Mouse (Mus musculus) megakaryocyte, embryonic 14.5 days (primary cell): Measurements from ENCODE around the gene Mrpl24. TPM values are rescaled to one million over a fixed set of nuclear protein-coding genes. Genes with fewer than 3 reads are reported as not detected.
"Not testable (repeated sequence)": the region's sequence is repeated elsewhere in the genome, so short reads cannot be mapped to it uniquely, and the experiment has no call there.

Experiments used
- H3K27me3 ChIP-seq: replicated peaks from 2 replicates; pipeline ENCODE3; 2012; ENCODE audit warnings: inconsistent platforms
- H3K36me3 ChIP-seq: replicated peaks from 2 replicates; pipeline ENCODE3; 2012; ENCODE audit warnings: low read length, inconsistent platforms, mixed read lengths
- H3K4me1 ChIP-seq: 2 replicates; pipeline ENCODE4 v1.6.1; 2012; ENCODE audit warnings: inconsistent platforms
- H3K4me3 ChIP-seq: replicated peaks from 2 replicates; pipeline ENCODE3; 2012; ENCODE audit warnings: moderate library complexity, mild to moderate bottlenecking, inconsistent platforms
- H3K9me3 ChIP-seq: 2 replicates; pipeline ENCODE4 v1.6.1; 2012; ENCODE audit warnings: inconsistent platforms
- FLI1 ChIP-seq: IDR thresholded peaks from 2 replicates; pipeline ENCODE4 v1.6.1; 2012; ENCODE audit warnings: low read length, inconsistent platforms, mixed read lengths
- GATA1 ChIP-seq: IDR thresholded peaks from 3 replicates; pipeline ENCODE4 v1.6.1; 2012; ENCODE audit warnings: mixed read lengths, low read length, inconsistent platforms, borderline replicate concordance
- polyA plus RNA-seq: library from polyadenylated mRNA; stranded (reverse); fragments of >175 nt; gene quantifications from 2 replicates; pipeline ENCODE4 v1.2.3, GENCODE M21; 2012; ENCODE audit warnings: low replicate concordance; ENCODE audit not compliant: insufficient read depth

The Mrpl24 gene
- polyA plus RNA-seq, 1 experiment, result 14.1 TPM

- Histone ChIP-seq H3K4me1 (peaks cover 28% of the 10 kb centered on the region), H3K4me3 (no peak overlapping the region), H3K27me3 (no peaks in the 10 kb centered on the region), H3K36me3 (no peaks in the 10 kb centered on the region), H3K9me3 (0 out of 2 replicates have a peak, but pooled peaks cover under 1% of the 10 kb centered on the region)
- TF ChIP-seq FLI1 (no peak), GATA1 (no peak)
Observed at GRCm38 (mm10) chr3:87893367-87893905, 25.9 kb upstream of the Mrpl24 start.

DNA sequence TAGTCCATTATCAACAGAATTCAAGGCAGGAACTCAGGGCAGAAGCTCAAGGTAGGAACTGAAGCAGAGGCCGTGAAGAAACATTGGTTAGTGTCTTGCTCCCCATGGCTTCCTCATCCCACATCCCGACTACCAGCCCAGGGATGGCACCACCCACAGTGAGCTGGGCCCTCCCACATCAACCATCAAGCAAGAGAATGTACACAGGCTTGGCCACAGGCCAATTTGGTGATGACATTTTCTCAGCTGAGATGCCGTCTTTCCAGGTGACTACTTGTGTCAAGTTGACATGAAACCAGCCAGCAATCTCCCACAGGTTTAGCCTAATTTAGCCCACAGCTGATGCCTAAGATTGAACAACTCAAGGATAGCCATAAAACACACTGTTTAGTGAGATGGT, 20.0 kb upstream of the Mrpl24 start:
- TF ChIP-seq FLI1 (no peak), GATA1 (no peak)
- no peaks in the 10 kb centered on the region for H3K9me3 ChIP-seq
- H3K4me3 ChIP-seq, result no peak overlapping the region
- H3K36me3 ChIP-seq, result peaks cover 6% of the 10 kb centered on the region
- no peaks in the 10 kb centered on the region for H3K27me3 ChIP-seq
- H3K4me1 ChIP-seq, result peaks cover 59% of the 10 kb centered on the region

DNA sequence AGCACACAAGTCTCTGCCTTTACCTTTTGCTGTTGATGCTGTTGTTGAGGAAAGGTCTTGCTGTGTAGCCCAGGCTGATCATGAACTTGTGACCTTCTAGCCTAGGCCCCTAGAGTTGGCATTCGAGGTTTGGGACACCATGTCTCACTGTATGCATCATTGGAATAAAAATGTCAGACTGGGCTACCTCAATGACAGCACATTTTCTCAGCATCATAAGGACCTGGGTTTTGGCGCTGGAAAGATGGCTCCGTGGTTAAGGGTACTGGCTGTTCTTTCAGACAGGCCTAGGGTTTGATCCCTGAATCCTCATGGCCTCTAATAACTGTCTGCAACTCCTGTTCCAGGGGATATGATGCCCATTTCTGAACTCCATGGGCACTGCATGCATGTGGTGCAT, 19.5 kb upstream of the Mrpl24 start:
- Histone ChIP-seq H3K36me3 (peaks cover 6% of the 10 kb centered on the region), H3K4me1 (peaks cover 56% of the 10 kb centered on the region), H3K4me3 (no peak overlapping the region), H3K9me3 (no peaks in the 10 kb centered on the region), H3K27me3 (no peaks in the 10 kb centered on the region)
- TF ChIP-seq FLI1 (no peak), GATA1 (no peak)

- Histone ChIP-seq H3K4me1 (peaks cover 57% of the 10 kb centered on the region), H3K4me3 (peak overlapping the region; percentile 88), H3K27me3 (no peaks in the 10 kb centered on the region), H3K36me3 (peaks cover 6% of the 10 kb centered on the region), H3K9me3 (no peaks in the 10 kb centered on the region)
- peak; percentile 98 for TF ChIP-seq GATA1
- no peak for TF ChIP-seq FLI1
Observed at GRCm38 (mm10) chr3:87901036-87901624, 18.2 kb upstream of the Mrpl24 start.

DNA sequence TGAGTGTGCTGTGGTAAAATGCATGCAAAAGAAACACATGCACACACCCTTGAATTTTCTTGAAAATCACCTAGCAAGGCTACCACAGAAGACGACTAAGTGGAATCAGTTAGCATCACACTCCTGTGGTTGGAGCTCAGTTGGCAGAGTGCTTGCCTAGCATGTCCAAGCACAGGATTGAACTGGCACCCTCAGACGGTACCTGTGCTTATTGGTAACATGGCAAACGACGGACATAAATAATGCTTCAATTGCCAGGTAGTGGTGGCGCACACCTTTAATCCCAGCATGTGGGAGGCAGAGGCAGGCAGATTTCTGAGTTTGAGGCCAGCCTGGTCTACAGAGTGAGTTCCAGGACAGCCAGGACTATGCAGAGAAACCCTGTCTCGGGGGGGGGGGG, 17.3 kb upstream of the Mrpl24 start:
- H3K27me3 ChIP-seq, H3K9me3 ChIP-seq, H3K36me3 ChIP-seq: not testable (repeated sequence)
- Histone ChIP-seq H3K4me3 (peak overlapping the region; percentile 88), H3K4me1 (peaks cover 57% of the 10 kb centered on the region)

GRCm38 (mm10) chr3:87903821-87904220, 15.5 kb upstream of the Mrpl24 start:
- no peak overlapping the region for H3K4me3 ChIP-seq
- peaks cover 6% of the 10 kb centered on the region for H3K36me3 ChIP-seq
- TF ChIP-seq FLI1 (no peak), GATA1 (no peak)
- H3K4me1 ChIP-seq, result peaks cover 63% of the 10 kb centered on the region
- H3K27me3 ChIP-seq, result no peaks in the 10 kb centered on the region
- H3K9me3 ChIP-seq, result no peaks in the 10 kb centered on the region

GRCm38 (mm10) chr3:87905880-87906485, 13.3 kb upstream of the Mrpl24 start, which contains the start of gene Hdgf:
Gene Hdgf (plus strand): TSS chr3:87906321.
- H3K36me3 ChIP-seq, result peaks cover 4% of the 10 kb centered on the region
- no peaks in the 10 kb centered on the region for H3K9me3 ChIP-seq
- TF ChIP-seq FLI1, result no peak
- no peak for TF ChIP-seq GATA1
- H3K27me3 ChIP-seq, result no peaks in the 10 kb centered on the region
- H3K4me3 ChIP-seq, result peak within 1 kb of the TSS; percentile 98
- H3K4me1 ChIP-seq, result peaks cover 67% of the 10 kb centered on the region

GRCm38 (mm10) chr3:87906601-87906980, 12.7 kb upstream of the Mrpl24 start:
- H3K4me3 ChIP-seq, result peak overlapping the region; percentile 98
- peaks cover 10% of the 10 kb centered on the region for H3K36me3 ChIP-seq
- H3K9me3 ChIP-seq, result no peaks in the 10 kb centered on the region
- H3K27me3 ChIP-seq, result no peaks in the 10 kb centered on the region
- TF ChIP-seq GATA1 (no peak), FLI1 (no peak)
- H3K4me1 ChIP-seq, result peaks cover 67% of the 10 kb centered on the region

GRCm38 (mm10) chr3:87906981-87907857, 12.1 kb upstream of the Mrpl24 start:
- TF ChIP-seq FLI1 (no peak), GATA1 (no peak)
- H3K27me3 ChIP-seq, result no peaks in the 10 kb centered on the region
- peak overlapping the region; percentile 98 for H3K4me3 ChIP-seq
- peaks cover 16% of the 10 kb centered on the region for H3K36me3 ChIP-seq
- peaks cover 67% of the 10 kb centered on the region for H3K4me1 ChIP-seq
- H3K9me3 ChIP-seq, result no peaks in the 10 kb centered on the region

DNA sequence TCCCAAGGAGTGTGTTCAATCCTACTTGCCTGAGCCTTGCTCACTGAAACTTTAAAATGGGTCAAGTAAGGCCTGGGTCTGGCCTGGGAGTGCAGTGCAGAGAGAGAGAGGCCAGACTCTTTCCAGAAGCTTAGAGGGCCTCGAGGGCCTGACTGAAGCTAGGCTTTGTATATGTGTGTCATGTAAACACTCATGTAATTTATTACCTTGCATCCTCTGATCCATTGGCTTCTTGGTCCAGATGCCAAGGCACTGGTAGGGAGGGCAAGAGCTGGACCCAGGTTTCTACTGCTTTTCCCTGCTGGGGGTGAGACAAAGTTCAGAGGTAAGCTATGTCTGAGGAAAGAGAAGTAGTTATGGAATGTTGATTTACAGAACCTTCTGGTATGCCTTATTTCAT, 11.4 kb upstream of the Mrpl24 start:
- Histone ChIP-seq H3K36me3 (peaks cover 23% of the 10 kb centered on the region), H3K27me3 (no peaks in the 10 kb centered on the region), H3K4me3 (peak overlapping the region; percentile 98), H3K9me3 (no peaks in the 10 kb centered on the region), H3K4me1 (peaks cover 69% of the 10 kb centered on the region)
- TF ChIP-seq FLI1 (no peak), GATA1 (no peak)
